Mouse (Mus musculus): ENCODE results near the gene Akr1b8. TPM values are rescaled to one million over a fixed set of nuclear protein-coding genes. Genes with fewer than 3 reads are reported as not detected.
A peak's percentile ranks its signal among the peaks of the same experiment; 100 is the strongest.
"Not testable (repeated sequence)": the region's sequence is repeated elsewhere in the genome, so short reads cannot be mapped to it uniquely, and the experiment has no call there.

Akr1b8 gene
- polyA plus RNA-seq, 1 experiment from 2014 or later = 9.7 TPM

- 82% methylated on average over 6 of the region's 6 CpGs for WGBS
- Histone ChIP-seq H3K9me3 (ENCODE audit: control insufficient read depth, low read length) (no peaks in the 10 kb centered on the region), H3K4me1 (replicated peaks; ENCODE audit: control insufficient read depth, insufficient read depth, low read length) (no peaks in the 10 kb centered on the region), H3K36me3 (ENCODE audit: control insufficient read depth, insufficient read depth, low read length) (no peaks in the 10 kb centered on the region), H3K4me2 (no peak overlapping the region), H3K4me3 (ENCODE audit: low read depth, low read length) (no peak overlapping the region), H3K27ac (ENCODE audit: low read depth, low read length) (no peak overlapping the region), H3K9ac (ENCODE audit: low read depth, low read length) (no peak overlapping the region), H3K27me3 (replicated peaks; ENCODE audit: control insufficient read depth, insufficient read depth, low read length) (no peaks in the 10 kb centered on the region; the same call in 1 of the 2 replicates)
- no peak for ATAC-seq (replicated peaks; ENCODE audit: low FRiP score)
- no peak for DNase-seq (ENCODE audit: low spot score)
Measured at GRCm38 (mm10) chr6:34343426-34343825, 10.5 kb upstream of the Akr1b8 start.

- ATAC-seq (replicated peaks; ENCODE audit: low FRiP score) = no peak
- Histone ChIP-seq H3K9ac (ENCODE audit: low read depth, low read length) (no peak overlapping the region), H3K4me3 (ENCODE audit: low read depth, low read length) (no peak overlapping the region), H3K27ac (ENCODE audit: low read depth, low read length) (no peak overlapping the region), H3K36me3 (ENCODE audit: control insufficient read depth, insufficient read depth, low read length) (no peaks in the 10 kb centered on the region), H3K4me2 (no peak overlapping the region), H3K27me3 (replicated peaks; ENCODE audit: control insufficient read depth, insufficient read depth, low read length) (no peaks in the 10 kb centered on the region; the same call in 1 of the 2 replicates), H3K4me1 (replicated peaks; ENCODE audit: control insufficient read depth, insufficient read depth, low read length) (no peaks in the 10 kb centered on the region), H3K9me3 (ENCODE audit: control insufficient read depth, low read length) (no peaks in the 10 kb centered on the region)
- no peak for DNase-seq (ENCODE audit: low spot score)
- 61% methylated on average over 10 of the region's 10 CpGs for WGBS
Measured at GRCm38 (mm10) chr6:34344135-34344850, 9.6 kb upstream of the Akr1b8 start.

- Histone ChIP-seq H3K4me1 (replicated peaks; ENCODE audit: control insufficient read depth, insufficient read depth, low read length) (no peaks in the 10 kb centered on the region), H3K27ac (ENCODE audit: low read depth, low read length) (no peak overlapping the region), H3K9ac (ENCODE audit: low read depth, low read length) (no peak overlapping the region), H3K36me3 (ENCODE audit: control insufficient read depth, insufficient read depth, low read length) (no peaks in the 10 kb centered on the region), H3K4me3 (ENCODE audit: low read depth, low read length) (no peak overlapping the region), H3K9me3 (ENCODE audit: control insufficient read depth, low read length) (no peaks in the 10 kb centered on the region), H3K4me2 (no peak overlapping the region), H3K27me3 (replicated peaks; ENCODE audit: control insufficient read depth, insufficient read depth, low read length) (no peaks in the 10 kb centered on the region; the same call in 1 of the 2 replicates)
- ATAC-seq (replicated peaks; ENCODE audit: low FRiP score) = no peak
- DNase-seq (ENCODE audit: low spot score) = no peak
- 19% methylated on average over 9 of the region's 9 CpGs for WGBS
Measured at GRCm38 (mm10) chr6:34344935-34345334, 9.0 kb upstream of the Akr1b8 start.

- Histone ChIP-seq H3K4me3 (ENCODE audit: low read depth, low read length) (no peak overlapping the region), H3K9me3 (ENCODE audit: control insufficient read depth, low read length) (no peaks in the 10 kb centered on the region), H3K27ac (ENCODE audit: low read depth, low read length) (no peak overlapping the region), H3K9ac (ENCODE audit: low read depth, low read length) (no peak overlapping the region), H3K36me3 (ENCODE audit: control insufficient read depth, insufficient read depth, low read length) (no peaks in the 10 kb centered on the region), H3K4me2 (no peak overlapping the region), H3K4me1 (replicated peaks; ENCODE audit: control insufficient read depth, insufficient read depth, low read length) (no peaks in the 10 kb centered on the region), H3K27me3 (replicated peaks; ENCODE audit: control insufficient read depth, insufficient read depth, low read length) (no peaks in the 10 kb centered on the region; the same call in 1 of the 2 replicates)
- 0 out of 2 replicates have a peak, but pooled peaks have one; percentile 34 for ATAC-seq (replicated peaks; ENCODE audit: low FRiP score)
- 47% methylated on average over 14 of the region's 14 CpGs for WGBS
- DNase-seq (ENCODE audit: low spot score) = peak; percentile 68
Measured at GRCm38 (mm10) chr6:34346096-34346898, 7.6 kb upstream of the Akr1b8 start.

GRCm38 (mm10) chr6:34350037-34350699, 3.8 kb upstream of the Akr1b8 start:
- Histone ChIP-seq H3K9me3 (ENCODE audit: control insufficient read depth, low read length) (no peaks in the 10 kb centered on the region), H3K27me3 (replicated peaks; ENCODE audit: control insufficient read depth, insufficient read depth, low read length) (no peaks in the 10 kb centered on the region; the same call in 1 of the 2 replicates), H3K36me3 (ENCODE audit: control insufficient read depth, insufficient read depth, low read length) (no peaks in the 10 kb centered on the region), H3K27ac (ENCODE audit: low read depth, low read length) (no peak overlapping the region), H3K9ac (ENCODE audit: low read depth, low read length) (no peak overlapping the region), H3K4me1 (replicated peaks; ENCODE audit: control insufficient read depth, insufficient read depth, low read length) (peaks cover 5% of the 10 kb centered on the region), H3K4me2 (no peak overlapping the region), H3K4me3 (ENCODE audit: low read depth, low read length) (no peak overlapping the region)
- DNase-seq (ENCODE audit: low spot score) = no peak
- ATAC-seq (replicated peaks; ENCODE audit: low FRiP score) = no peak
- WGBS = 78% methylated on average over 12 of the region's 12 CpGs

GRCm38 (mm10) chr6:34351481-34351880, 2.4 kb upstream of the Akr1b8 start:
- H3K27me3 ChIP-seq (replicated peaks; ENCODE audit: control insufficient read depth, insufficient read depth, low read length); H3K4me3 ChIP-seq (ENCODE audit: low read depth, low read length); DNase-seq (ENCODE audit: low spot score); H3K9me3 ChIP-seq (ENCODE audit: control insufficient read depth, low read length); H3K4me1 ChIP-seq (replicated peaks; ENCODE audit: control insufficient read depth, insufficient read depth, low read length); H3K4me2 ChIP-seq; ATAC-seq (replicated peaks; ENCODE audit: low FRiP score); H3K27ac ChIP-seq (ENCODE audit: low read depth, low read length); H3K9ac ChIP-seq (ENCODE audit: low read depth, low read length); H3K36me3 ChIP-seq (ENCODE audit: control insufficient read depth, insufficient read depth, low read length): not testable (repeated sequence)
- 41% methylated on average over 10 of the region's 10 CpGs for WGBS

- H3K27ac ChIP-seq (ENCODE audit: low read depth, low read length) = no peak overlapping the region
- no peak overlapping the region for H3K4me2 ChIP-seq
- peaks cover 5% of the 10 kb centered on the region for H3K4me1 ChIP-seq (replicated peaks; ENCODE audit: control insufficient read depth, insufficient read depth, low read length)
- no peaks in the 10 kb centered on the region for H3K9me3 ChIP-seq (ENCODE audit: control insufficient read depth, low read length)
- ATAC-seq (replicated peaks; ENCODE audit: low FRiP score) (no peak), DNase-seq (ENCODE audit: low spot score) (no peak)
- no peaks in the 10 kb centered on the region for H3K36me3 ChIP-seq (ENCODE audit: control insufficient read depth, insufficient read depth, low read length)
- 90% methylated on average over 3 of the region's 3 CpGs for WGBS
- no peak overlapping the region for H3K4me3 ChIP-seq (ENCODE audit: low read depth, low read length)
- no peak overlapping the region for H3K9ac ChIP-seq (ENCODE audit: low read depth, low read length)
- no peaks in the 10 kb centered on the region for H3K27me3 ChIP-seq (replicated peaks; ENCODE audit: control insufficient read depth, insufficient read depth, low read length)
Measured at GRCm38 (mm10) chr6:34352401-34352800, 1.5 kb upstream of the Akr1b8 start.

GRCm38 (mm10) chr6:34354354-34355348, 732 bp downstream of the Akr1b8 start:
- Histone ChIP-seq H3K36me3 (ENCODE audit: control insufficient read depth, insufficient read depth, low read length) (no peaks in the 10 kb centered on the region), H3K4me3 (ENCODE audit: low read depth, low read length) (peak overlapping the region; percentile 35; the same call in 1 of the 2 replicates), H3K9ac (ENCODE audit: low read depth, low read length) (no peak overlapping the region), H3K4me2 (peak overlapping the region; percentile 72), H3K27me3 (replicated peaks; ENCODE audit: control insufficient read depth, insufficient read depth, low read length) (no peaks in the 10 kb centered on the region), H3K4me1 (replicated peaks; ENCODE audit: control insufficient read depth, insufficient read depth, low read length) (peaks cover 5% of the 10 kb centered on the region), H3K9me3 (ENCODE audit: control insufficient read depth, low read length) (no peaks in the 10 kb centered on the region), H3K27ac (ENCODE audit: low read depth, low read length) (no peak overlapping the region)
- ATAC-seq (replicated peaks; ENCODE audit: low FRiP score) (no peak), DNase-seq (ENCODE audit: low spot score) (no peak)
- 57% methylated on average over 8 of the region's 8 CpGs for WGBS
